Mouse (Mus musculus): Measurements from ENCODE around the gene Rundc3a.

Rundc3a gene

GRCm38 (mm10) chr11:102449043-102450008 lies 56.1 kb downstream of the Rundc3a start:
- DNase-seq (ENCODE audit: low read depth), result no peak
